Mouse (Mus musculus): Measurements from ENCODE around the gene Zg16. TPM values are rescaled to one million over a fixed set of nuclear protein-coding genes. Genes with fewer than 3 reads are reported as not detected.
A peak's percentile ranks its signal among the peaks of the same experiment; 100 is the strongest.

The Zg16 gene
- polyA plus RNA-seq, 1 experiment from 2014 or later = not detected

DNA sequence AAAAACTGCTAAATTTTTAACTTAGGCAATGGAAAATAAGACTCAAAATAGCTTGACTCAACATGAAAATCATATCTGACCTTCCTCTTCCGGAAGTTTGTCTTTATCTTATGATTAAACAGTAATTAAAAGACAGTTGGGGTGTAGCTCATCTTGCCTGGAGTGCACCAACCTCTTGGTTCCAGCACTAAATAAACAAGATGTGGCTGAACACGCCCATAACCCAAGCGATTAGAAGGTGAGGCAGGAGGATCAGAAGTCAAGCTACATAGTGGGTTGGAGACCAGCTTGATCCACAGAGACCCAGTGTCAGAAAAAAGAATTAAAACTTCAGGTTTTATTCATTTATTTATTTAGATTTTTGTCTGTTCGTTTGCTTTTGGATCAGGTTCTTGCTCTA lies 3.4 kb downstream of the Zg16 start:
- Histone ChIP-seq H3K4me1 (replicated peaks) (no peaks in the 10 kb centered on the region; the same call in 1 of the 2 replicates), H3K27me3 (no peaks in the 10 kb centered on the region), H3K4me3 (no peak overlapping the region), H3K9ac (no peak overlapping the region), H3K9me3 (no peaks in the 10 kb centered on the region), H3K27ac (no peak overlapping the region), H3K36me3 (no peaks in the 10 kb centered on the region), H3K4me2 (no peak overlapping the region)
- 88% methylated on average over 4 of the region's 4 CpGs for WGBS
- ATAC-seq (ENCODE audit: low FRiP score) = no peak

GRCm38 (mm10) chr7:127082995-127083394 lies 4.1 kb downstream of the Zg16 start:
- WGBS = 71% methylated on average over 2 of the region's 2 CpGs
- Histone ChIP-seq H3K27ac (no peak overlapping the region), H3K4me3 (no peak overlapping the region), H3K36me3 (no peaks in the 10 kb centered on the region), H3K9me3 (no peaks in the 10 kb centered on the region), H3K9ac (no peak overlapping the region), H3K4me1 (replicated peaks) (no peaks in the 10 kb centered on the region), H3K27me3 (no peaks in the 10 kb centered on the region), H3K4me2 (no peak overlapping the region)
- ATAC-seq (ENCODE audit: low FRiP score) = no peak

DNA sequence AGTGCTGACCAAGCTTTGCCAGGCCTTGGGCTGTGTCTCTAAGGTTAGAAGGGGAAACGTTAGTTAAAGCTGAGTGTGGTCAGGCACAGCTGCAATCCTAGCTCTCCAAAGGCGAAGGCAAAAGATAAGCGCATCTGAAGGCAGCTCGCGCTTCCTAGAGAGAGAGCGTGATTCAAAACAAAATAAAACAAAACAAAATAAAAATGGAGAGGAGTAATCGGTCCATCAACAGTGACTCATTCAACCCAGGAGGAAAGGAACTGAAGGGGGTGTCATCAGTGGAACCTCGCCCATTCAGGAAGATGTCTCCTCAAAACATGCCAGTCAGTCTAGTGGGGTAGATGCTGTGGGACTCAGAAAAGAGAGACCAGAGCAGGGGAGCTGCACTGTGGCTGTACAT lies 4.9 kb downstream of the Zg16 start:
- H3K27ac ChIP-seq = no peak overlapping the region
- H3K9me3 ChIP-seq = no peaks in the 10 kb centered on the region
- H3K4me2 ChIP-seq = no peak overlapping the region
- no peaks in the 10 kb centered on the region for H3K27me3 ChIP-seq
- H3K9ac ChIP-seq = no peak overlapping the region
- no peaks in the 10 kb centered on the region for H3K4me1 ChIP-seq (replicated peaks)
- H3K36me3 ChIP-seq = no peaks in the 10 kb centered on the region
- 86% methylated on average over 8 of the region's 8 CpGs for WGBS
- H3K4me3 ChIP-seq = no peak overlapping the region
- ATAC-seq (ENCODE audit: low FRiP score) = no peak

DNA sequence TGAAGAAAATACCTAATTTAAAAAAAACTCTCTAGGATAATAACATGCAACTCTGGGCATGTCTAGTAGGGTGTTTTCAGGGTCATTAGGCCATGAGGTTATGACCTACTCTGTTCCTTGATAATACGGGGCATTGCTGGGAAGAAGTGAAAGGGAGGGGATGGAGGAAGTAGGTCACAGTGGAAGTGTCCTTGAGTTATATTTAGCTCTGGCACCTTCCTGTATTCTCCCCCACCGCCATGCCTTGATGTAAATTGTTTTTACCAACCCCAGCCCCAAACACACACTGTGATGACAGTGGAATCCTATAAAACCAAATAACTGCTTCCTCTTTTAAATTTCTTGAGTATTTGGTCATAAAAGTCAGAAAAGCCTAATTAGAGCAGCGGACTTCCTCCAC lies 7.1 kb downstream of the Zg16 start:
- Histone ChIP-seq H3K4me2 (no peak overlapping the region), H3K36me3 (no peaks in the 10 kb centered on the region), H3K27ac (no peak overlapping the region), H3K4me1 (replicated peaks) (no peaks in the 10 kb centered on the region), H3K9me3 (no peaks in the 10 kb centered on the region), H3K9ac (no peak overlapping the region), H3K27me3 (no peaks in the 10 kb centered on the region), H3K4me3 (no peak overlapping the region)
- 57% methylated on average over 3 of the region's 3 CpGs for WGBS
- no peak for ATAC-seq (ENCODE audit: low FRiP score)

DNA sequence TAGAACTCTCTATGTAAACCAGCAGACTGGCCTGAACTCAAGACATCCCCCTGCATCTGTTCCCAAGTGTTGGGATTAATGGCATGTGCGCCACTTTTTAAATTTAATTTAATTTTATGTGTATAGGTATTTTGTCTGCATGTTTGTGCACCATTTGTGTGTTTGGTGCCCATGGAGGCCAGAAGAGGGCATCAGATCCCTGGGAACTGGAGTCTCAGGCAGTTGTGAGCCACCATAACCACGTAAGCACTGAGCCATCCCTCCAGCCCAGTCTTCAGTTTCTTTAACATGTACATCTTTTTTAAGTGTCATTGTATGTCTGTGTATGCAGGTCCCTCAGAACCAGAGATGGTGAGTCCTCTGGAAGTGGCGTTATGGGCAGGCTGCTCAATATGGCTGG lies 9.4 kb downstream of the Zg16 start:
- ATAC-seq (ENCODE audit: low FRiP score) = no peak
- Histone ChIP-seq H3K36me3 (no peaks in the 10 kb centered on the region), H3K9me3 (no peaks in the 10 kb centered on the region), H3K4me1 (replicated peaks) (no peaks in the 10 kb centered on the region), H3K9ac (no peak overlapping the region), H3K4me2 (no peak overlapping the region), H3K4me3 (no peak overlapping the region), H3K27ac (no peak overlapping the region), H3K27me3 (no peaks in the 10 kb centered on the region)
- WGBS = 87% methylated on average over 3 of the region's 3 CpGs

GRCm38 (mm10) chr7:127076188-127076587 lies 10.9 kb downstream of the Zg16 start:
- H3K4me3 ChIP-seq = no peak overlapping the region
- no peak overlapping the region for H3K9ac ChIP-seq
- 93% methylated on average over 5 of the region's 5 CpGs for WGBS
- no peaks in the 10 kb centered on the region for H3K36me3 ChIP-seq
- no peak for ATAC-seq (ENCODE audit: low FRiP score)
- no peak overlapping the region for H3K4me2 ChIP-seq
- H3K27ac ChIP-seq = no peak overlapping the region
- no peaks in the 10 kb centered on the region for H3K4me1 ChIP-seq (replicated peaks)
- H3K27me3 ChIP-seq = no peaks in the 10 kb centered on the region
- H3K9me3 ChIP-seq = no peaks in the 10 kb centered on the region

DNA sequence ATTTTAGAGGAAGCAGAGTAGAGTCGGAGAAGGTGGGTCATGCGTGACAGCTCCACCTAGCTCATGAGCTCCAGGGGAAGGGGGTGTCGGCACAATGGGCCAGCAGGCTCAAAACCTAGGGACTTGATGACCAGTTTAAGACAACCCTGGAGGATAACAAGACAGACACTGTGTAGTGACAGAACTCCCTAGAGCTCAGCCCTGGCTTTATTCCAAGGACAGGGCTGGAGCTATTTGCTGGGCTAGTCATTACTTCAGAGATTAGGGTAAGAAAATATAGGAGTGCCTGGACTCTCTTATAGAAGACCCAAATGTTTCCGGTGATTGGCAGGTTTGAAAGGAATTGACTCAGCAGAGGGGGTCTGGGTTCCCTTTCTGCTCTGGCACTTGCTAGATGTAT lies 13.9 kb downstream of the Zg16 start:
- H3K27ac ChIP-seq = no peak overlapping the region
- ATAC-seq (ENCODE audit: low FRiP score) = no peak
- WGBS = 90% methylated on average over 4 of the region's 4 CpGs
- no peak overlapping the region for H3K4me3 ChIP-seq
- H3K36me3 ChIP-seq = no peaks in the 10 kb centered on the region
- no peak overlapping the region for H3K4me2 ChIP-seq
- H3K27me3 ChIP-seq = no peaks in the 10 kb centered on the region
- H3K9me3 ChIP-seq = no peaks in the 10 kb centered on the region
- no peaks in the 10 kb centered on the region for H3K4me1 ChIP-seq (replicated peaks)
- H3K9ac ChIP-seq = no peak overlapping the region

DNA sequence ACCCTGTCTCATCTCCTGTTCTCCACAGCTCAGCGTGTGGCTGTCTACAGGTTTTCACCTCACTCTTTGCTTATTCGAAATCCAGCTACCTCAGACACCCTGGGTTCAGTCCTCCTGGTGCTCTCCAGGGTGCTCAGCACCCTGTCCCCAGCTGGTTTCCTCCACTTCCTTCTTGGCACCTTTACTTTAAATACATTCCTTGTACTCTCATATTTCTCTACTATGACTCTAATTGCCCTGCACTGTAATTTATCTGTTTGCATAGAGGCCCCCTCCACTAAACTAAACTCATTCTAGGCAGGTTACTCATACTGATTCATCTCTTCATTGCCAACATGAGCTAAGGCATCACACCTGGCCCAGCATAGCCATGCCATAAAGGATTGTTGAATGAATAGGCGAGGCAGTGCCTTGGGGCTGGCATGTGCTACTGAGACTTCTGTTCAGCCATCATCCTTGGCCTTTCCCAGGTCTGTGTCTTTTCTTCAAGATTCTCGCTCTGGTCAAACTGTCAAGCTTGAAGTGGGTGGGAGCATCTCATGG lies 16.2 kb downstream of the Zg16 start:
- no peak overlapping the region for H3K27ac ChIP-seq
- H3K27me3 ChIP-seq = no peaks in the 10 kb centered on the region
- no peak overlapping the region for H3K4me3 ChIP-seq
- no peaks in the 10 kb centered on the region for H3K9me3 ChIP-seq
- 0 out of 2 replicates have a peak overlapping the region, but pooled peaks have one; percentile 15 for H3K9ac ChIP-seq
- H3K4me2 ChIP-seq = no peak overlapping the region
- H3K4me1 ChIP-seq (replicated peaks) = no peaks in the 10 kb centered on the region
- ATAC-seq (ENCODE audit: low FRiP score) = no peak
- 74% methylated on average over 4 of the region's 4 CpGs for WGBS
- H3K36me3 ChIP-seq = no peaks in the 10 kb centered on the region

DNA sequence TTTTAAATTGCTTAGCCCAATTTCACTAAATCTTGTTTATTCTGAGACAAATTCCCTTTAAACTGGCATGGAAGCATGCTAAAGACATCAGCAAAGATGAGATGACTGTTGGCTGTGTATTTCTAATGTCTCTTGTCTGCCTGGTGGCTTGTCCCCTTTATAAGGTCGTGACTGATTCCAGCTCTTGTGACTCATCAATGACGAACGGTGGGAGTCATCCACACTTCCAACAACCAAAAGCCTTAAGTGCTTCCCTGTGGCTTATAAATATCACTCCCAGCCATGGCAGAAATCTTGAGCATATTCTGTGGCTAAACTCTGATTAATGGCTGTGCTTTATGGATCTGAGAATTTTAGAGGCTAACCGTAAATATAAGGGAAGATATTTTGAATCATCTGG lies 20.8 kb downstream of the Zg16 start:
- no peaks in the 10 kb centered on the region for H3K36me3 ChIP-seq
- H3K4me2 ChIP-seq = no peak overlapping the region
- no peak overlapping the region for H3K9ac ChIP-seq
- no peaks in the 10 kb centered on the region for H3K9me3 ChIP-seq
- H3K27ac ChIP-seq = no peak overlapping the region
- no peak for ATAC-seq (ENCODE audit: low FRiP score)
- WGBS = 86% methylated on average over 4 of the region's 4 CpGs
- 0 out of 2 replicates have a peak, but pooled peaks cover 2% of the 10 kb centered on the region for H3K27me3 ChIP-seq
- no peak overlapping the region for H3K4me3 ChIP-seq
- H3K4me1 ChIP-seq (replicated peaks) = no peaks in the 10 kb centered on the region

DNA sequence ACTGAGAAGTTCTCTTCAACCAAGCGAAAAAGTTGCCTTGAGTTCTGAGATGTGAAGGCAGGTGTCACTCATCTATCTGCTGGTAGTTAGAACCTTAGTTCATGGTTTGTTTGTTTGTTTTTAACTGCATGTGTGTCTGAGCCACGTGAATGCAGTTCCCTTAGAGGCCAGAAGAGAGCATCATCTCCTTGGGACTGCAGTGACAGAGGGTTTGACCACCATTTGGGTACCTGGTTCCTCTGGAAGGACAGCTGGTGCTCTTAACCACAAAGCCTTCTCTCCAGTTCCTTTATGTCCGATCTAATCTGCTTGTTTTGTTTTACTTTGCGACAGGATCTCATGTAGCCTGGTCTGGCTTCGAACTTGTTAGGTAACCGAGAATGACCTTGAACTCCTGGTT lies 21.6 kb downstream of the Zg16 start:
- 89% methylated on average over 6 of the region's 6 CpGs for WGBS
- Histone ChIP-seq H3K27me3 (0 out of 2 replicates have a peak, but pooled peaks cover 2% of the 10 kb centered on the region), H3K9ac (no peak overlapping the region)

GRCm38 (mm10) chr7:127055026-127055585 lies 32.0 kb downstream of the Zg16 start:
- ATAC-seq (ENCODE audit: low FRiP score) = no peak
- Histone ChIP-seq H3K9me3 (no peaks in the 10 kb centered on the region), H3K36me3 (no peaks in the 10 kb centered on the region), H3K4me3 (no peak overlapping the region), H3K4me1 (replicated peaks) (no peaks in the 10 kb centered on the region), H3K27ac (no peak overlapping the region), H3K4me2 (no peak overlapping the region), H3K27me3 (0 out of 2 replicates have a peak, but pooled peaks cover 20% of the 10 kb centered on the region), H3K9ac (no peak overlapping the region)
- WGBS = 78% methylated on average over 5 of the region's 5 CpGs

More for the DNA sequence above, 21.6 kb downstream of the Zg16 start:
- ATAC-seq (ENCODE audit: low FRiP score) = no peak
- Histone ChIP-seq H3K4me2 (no peak overlapping the region), H3K4me3 (no peak overlapping the region), H3K27ac (no peak overlapping the region), H3K4me1 (replicated peaks) (no peaks in the 10 kb centered on the region), H3K9me3 (no peaks in the 10 kb centered on the region), H3K36me3 (no peaks in the 10 kb centered on the region)

DNA sequence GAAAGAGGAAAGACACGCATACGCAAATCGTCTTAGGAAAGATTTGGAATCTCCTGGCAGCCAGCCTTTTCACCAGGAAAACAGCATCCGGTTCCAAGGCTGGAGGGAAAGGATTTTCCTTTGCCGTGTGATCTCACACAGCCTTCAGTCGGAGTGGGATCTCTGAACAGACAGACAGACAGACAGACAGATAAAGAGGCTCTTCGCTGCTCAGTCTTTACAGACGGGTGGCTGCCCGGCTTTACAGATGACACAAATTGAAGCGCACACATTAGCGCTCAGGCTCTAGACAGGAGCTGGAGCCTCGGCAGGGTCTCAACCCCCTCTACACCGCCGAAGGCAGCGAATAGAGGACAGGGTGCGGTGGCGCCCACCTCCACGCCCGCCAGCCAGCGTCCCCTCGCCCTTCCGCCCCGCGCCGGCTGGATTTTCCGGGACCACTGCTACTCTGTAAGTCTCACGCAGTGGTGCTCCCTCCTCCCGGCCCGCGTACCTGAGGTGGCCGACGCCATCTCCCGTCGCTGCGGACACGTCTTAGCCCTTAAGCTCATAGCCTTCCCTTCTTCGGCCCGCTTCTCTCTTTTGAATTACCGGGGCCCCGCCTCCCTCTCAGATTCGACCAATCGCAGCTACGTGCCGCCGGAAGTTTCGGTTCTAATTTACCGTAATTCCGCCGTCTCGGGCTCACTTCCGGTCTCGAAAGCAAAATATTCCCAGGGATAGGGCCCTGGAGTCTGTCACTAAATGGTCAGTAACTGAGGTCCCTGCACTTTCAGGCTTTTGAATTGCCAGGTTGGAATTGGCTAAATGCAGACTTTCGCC lies 45.1 kb downstream of the Zg16 start, which contains the start of gene Kif22:
Kif22 (minus strand) TSS at position 621 of the 822 bp plus-strand sequence.
- peak; percentile 59; the same call in 1 of the 2 replicates for ATAC-seq (ENCODE audit: low FRiP score)
- no peaks in the 10 kb centered on the region for H3K9me3 ChIP-seq
- peaks cover 20% of the 10 kb centered on the region for H3K4me1 ChIP-seq (replicated peaks)
- peak within 1 kb of the TSS; percentile 77 for H3K27ac ChIP-seq
- under 1% methylated on average over 52 of the region's 53 CpGs for WGBS
- peak within 1 kb of the TSS; percentile 86 for H3K9ac ChIP-seq
- peak within 1 kb of the TSS; percentile 96 for H3K4me2 ChIP-seq
- no peaks in the 10 kb centered on the region for H3K27me3 ChIP-seq
- H3K4me3 ChIP-seq = peak within 1 kb of the TSS; percentile 71
- H3K36me3 ChIP-seq = no peaks in the 10 kb centered on the region

Data from hindbrain, embryonic 13.5 days (tissue).